Mouse (Mus musculus): Measurements from ENCODE around the gene Tbx3.

The Tbx3 gene

GRCm38 (mm10) chr5:119708850-119709585 is 38.5 kb downstream of the Tbx3 start:
- no peak for DNase-seq (ENCODE audit: low spot score)

GRCm38 (mm10) chr5:119709826-119710559 is 39.5 kb downstream of the Tbx3 start:
- no peak for DNase-seq (ENCODE audit: low spot score)

GRCm38 (mm10) chr5:119710756-119711155 is 40.3 kb downstream of the Tbx3 start:
- no peak for DNase-seq (ENCODE audit: low spot score)

- DNase-seq (ENCODE audit: low spot score): no peak
These were observed 41.2 kb downstream of the Tbx3 start for GRCm38 (mm10) chr5:119711626-119712025.

GRCm38 (mm10) chr5:119712679-119713246 is 42.3 kb downstream of the Tbx3 start:
- DNase-seq (ENCODE audit: low spot score): no peak

GRCm38 (mm10) chr5:119720471-119721265 is 50.2 kb downstream of the Tbx3 start:
- no peak for DNase-seq (ENCODE audit: low spot score)

GRCm38 (mm10) chr5:119732978-119733377 is 62.5 kb downstream of the Tbx3 start:
- DNase-seq (ENCODE audit: low spot score): no peak

Data from layer of hippocampus, adult 9-10 months (tissue).